Mouse (Mus musculus) liver (tissue): ENCODE measurements at regions not wholly inside any gene's neighbourhood (a gene's known extent, or its start where the extent isn't known, plus 50 kb on each side); places are given as distances from the start of the nearest gene placed in this dataset.

ENCODE experiments used
- DNase-seq: peaks from one replicate; pipeline ENCODE4 v3.0.0-alpha.2; 2020; ENCODE audit warnings: mixed read lengths

GRCm38 (mm10) chr1:91611281-91611680, 70.9 kb downstream of the Asb1 start:
- no peak for DNase-seq

GRCm38 (mm10) chr1:91611694-91612093, 71.3 kb downstream of the Asb1 start:
- DNase-seq = peak; percentile 34

DNA sequence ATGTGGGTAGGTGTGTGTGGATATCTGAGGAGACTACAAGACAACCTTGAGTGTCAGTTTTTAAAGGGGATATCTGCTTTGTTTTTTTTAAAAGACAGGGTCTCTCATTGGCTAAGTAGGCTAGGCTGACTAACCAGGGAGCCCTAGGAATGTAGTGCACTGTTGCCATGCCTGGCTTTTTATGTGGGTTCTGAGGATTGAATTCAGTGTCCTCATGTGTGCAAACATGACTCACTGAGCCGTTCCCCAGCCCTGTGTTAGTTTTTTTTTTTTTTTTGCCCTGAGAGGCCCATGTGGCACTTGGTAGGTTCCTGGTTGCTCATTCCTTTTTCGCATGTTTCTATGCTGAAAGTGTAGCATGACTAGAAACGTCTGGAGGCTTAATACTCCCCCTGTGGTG, 72.6 kb downstream of the Asb1 start:
- no peak for DNase-seq

- no peak for DNase-seq
Measured at GRCm38 (mm10) chr1:91615396-91615795, 75.1 kb downstream of the Asb1 start.

GRCm38 (mm10) chr1:91618527-91619135, 78.3 kb downstream of the Asb1 start:
- DNase-seq = no peak

- DNase-seq = no peak
Measured at GRCm38 (mm10) chr1:91621141-91621540, 80.8 kb downstream of the Asb1 start.

GRCm38 (mm10) chr1:91622874-91623273, 82.5 kb downstream of the Asb1 start:
- no peak for DNase-seq

- DNase-seq = no peak
Measured at GRCm38 (mm10) chr1:91624028-91624427, 83.7 kb downstream of the Asb1 start.

DNA sequence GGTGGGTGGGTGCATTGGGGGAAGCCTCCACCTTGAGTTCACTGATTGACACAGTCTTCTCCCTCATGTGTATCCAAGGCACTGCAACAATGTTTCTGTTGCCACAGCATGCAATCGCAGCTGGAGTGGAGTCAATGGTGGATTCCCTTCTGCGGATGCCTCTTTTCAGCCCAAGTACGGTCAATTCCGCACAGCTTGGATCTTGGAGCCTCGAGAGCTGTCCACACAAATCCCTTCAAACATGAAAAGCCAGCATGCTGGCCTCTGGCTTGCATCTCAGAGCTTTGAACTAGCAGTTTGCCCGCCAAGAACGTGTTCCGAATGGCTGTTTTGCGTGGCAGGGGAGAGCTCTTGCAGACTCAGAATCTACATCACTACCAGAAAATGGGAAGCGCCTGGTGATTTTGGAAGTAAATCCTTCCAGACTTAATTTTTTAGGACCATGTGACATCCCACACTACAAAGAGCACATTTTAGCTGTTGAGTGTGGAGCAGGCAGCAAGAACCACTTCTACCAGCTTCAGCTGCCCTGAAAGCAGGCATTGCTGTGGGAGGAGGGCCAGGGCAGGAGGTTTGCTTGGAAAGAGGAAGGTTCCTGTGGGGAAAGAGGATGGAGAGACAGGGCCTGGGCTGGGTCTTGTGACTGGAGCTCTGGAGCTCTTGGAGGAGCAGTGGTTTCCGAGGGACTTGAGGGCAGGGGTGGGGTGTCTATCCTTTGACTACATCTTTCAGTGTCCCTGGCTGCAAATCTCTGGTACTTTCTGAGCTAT, 84.4 kb downstream of the Asb1 start:
- no peak for DNase-seq

- no peak for DNase-seq
Measured at GRCm38 (mm10) chr1:91626090-91626489, 85.7 kb downstream of the Asb1 start.

DNA sequence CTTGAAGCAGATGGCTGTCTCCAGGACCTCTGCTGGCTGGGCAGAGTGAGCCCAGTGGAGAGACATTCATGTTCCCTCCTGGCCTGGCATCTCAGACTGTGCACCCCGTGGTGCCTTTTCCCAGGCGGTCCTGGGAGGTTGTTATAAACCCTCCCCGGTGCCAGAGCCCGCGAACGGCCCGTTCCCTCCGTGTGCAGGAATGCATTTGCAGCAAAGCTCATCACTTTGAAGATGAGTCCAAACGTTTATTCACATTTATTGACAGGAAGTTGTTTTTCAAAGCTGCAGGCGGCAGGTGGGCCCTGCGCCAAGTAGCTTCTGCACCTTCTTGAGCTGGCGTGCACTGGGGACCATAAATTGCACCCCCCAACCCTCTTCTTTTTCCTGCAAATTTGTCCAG, 89.9 kb downstream of the Asb1 start:
- no peak for DNase-seq

DNA sequence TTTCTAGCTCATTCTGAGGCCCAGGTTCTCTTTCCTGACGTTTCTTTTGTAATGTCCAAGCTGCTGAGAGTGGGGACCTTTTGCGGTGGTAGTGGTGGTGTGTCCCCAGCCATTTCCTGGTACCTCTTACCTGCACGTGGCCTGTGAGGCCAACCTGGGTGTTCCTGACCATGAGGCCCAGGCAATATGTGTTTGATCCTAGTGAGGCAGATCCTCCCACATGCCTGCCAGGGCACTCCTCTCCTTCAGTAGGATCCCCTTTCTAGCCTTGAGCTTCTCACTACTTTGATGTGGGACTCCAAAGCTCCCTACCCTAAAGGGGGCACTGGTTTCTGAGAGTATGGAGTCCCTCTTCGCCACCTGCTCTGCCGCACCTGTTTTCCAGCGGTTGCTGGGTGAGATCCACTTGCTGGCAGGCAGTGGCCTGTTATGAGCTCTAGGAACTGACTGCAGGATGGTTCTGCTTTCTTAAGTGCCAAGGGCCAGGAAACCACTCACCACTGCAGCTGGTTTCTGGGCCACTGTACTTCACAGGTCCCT, 90.6 kb downstream of the Asb1 start:
- DNase-seq = no peak

DNA sequence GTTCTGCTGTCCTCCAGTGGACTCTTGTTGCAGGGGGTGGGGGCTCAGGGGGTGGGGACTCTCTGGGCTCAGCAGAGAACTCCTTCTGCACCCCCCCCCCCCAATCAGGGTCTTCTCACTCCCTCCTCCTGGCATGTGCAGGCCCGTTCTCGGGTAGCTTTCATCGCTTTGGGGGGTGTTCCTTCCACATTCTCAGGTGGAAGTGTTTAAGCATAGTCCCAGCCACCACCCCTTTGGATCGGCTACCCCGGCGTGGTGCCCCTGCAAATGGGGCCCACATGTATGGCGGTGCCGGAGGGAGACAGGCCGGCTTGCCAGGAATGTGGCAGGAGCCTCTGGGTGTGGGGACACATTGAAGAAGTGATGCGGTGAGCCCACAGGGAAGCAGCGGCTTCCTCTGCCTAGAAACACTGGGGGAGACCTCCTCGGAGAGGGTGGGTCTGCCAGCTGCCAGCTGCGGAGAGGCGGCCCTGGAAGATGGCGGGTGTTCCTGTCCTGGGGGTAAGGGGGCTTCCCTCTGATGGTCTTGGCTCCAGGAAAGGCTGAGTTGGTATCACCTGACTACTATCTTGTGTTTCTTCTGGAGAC, 92.7 kb downstream of the Asb1 start:
- no peak for DNase-seq

DNA sequence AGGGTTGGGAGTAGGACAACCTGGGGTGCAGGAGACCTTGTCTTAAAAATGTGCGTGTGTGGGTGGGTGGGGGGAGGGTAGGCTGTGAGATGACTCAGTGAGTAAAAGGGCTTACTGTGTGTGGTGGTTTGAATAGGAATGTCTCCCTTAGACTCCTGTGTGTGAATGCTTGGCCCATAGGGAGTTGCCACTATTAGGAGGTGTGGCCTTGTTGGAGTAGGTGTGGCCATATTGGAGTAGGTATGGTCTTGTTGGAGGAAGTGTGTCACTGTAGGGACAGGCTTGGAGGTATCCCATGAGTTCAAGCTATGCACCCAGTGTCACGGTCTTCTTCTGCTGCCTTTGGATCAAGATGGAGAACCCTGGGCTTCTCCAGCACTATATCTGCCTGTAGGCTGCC, 96.2 kb downstream of the Asb1 start:
- no peak for DNase-seq

- DNase-seq = no peak
Measured at GRCm38 (mm10) chr1:91640551-91640950, 100.2 kb downstream of the Asb1 start.

DNA sequence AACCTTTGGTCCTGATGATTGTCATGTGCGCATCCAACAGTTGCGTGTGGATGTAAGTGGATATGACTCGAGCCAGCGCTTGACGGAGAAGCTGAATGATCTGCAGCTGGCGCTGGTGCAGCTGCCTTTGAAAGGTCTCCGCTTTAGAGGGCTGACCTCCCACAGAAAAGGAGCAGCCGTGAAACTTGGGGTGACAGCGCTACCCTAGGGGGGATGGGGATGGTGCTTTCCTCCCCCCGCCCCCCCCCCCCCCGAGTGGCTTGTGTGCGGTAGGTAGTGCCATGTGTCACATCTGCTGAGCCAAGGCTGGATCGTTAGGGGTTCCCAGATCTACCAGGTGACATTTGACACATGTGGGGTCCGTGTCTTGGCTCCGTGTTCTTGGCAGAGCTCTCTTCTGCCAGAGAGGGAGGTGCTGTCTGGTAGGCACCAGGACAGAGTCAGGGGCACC, 118.7 kb downstream of the Asb1 start:
- DNase-seq = no peak

DNA sequence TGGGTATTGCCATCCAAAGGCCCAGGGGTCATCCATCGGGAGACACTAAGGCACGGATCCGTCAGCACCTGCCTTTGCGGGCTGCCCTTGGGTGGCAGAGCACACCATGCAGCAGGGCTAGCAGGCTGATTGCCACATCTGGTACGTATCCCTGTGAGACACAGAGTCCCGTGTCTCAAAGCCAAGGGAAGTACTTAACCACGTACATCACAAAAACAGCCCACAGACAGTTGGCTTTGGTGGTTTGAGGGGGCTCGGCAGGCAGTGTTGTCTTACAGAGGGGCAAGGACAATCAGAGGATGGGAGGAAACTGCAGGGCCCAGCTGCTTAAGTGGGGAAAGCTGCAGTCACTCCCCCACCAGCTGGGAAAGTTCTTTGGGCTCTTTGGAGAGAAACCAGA, 119.1 kb downstream of the Asb1 start:
- no peak for DNase-seq

DNA sequence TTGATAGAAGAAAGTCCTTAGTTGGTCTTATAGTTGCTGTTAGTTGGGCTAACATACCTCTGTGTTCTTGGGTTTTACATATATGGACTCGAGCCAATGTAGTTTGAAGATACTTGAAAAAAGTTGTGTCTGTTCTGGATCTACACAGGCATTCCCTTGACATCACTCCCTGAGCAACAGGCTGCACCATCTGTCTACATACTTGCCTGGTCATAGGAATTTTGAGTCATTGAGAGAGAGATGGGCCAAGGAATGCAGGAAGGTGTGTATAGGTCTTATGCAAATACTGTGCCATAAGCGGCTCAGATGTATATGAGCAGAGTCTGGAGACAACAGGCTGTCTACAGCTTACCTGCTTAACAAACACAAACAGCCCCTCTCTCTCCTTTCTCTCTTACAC, 122.9 kb downstream of the Asb1 start:
- DNase-seq = no peak

DNA sequence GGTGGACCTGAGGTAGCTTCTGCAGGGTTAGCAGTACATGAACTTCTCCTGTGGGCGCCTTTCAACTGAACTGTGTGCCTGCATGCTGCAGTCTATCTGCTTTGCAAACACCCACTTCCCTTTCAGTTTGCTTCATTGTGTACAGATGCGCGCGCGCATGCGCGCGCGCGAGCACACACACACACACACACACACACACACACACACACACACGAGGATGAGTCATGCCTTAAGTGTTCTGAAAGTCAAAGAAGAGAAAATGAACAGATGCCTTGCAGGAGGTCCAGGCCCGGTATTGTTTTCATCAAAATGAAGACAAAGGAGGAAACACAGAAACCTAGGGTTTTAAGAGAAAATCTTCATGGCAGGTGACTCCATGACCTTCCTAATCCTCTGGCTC, 124.3 kb downstream of the Asb1 start:
- no peak for DNase-seq

- DNase-seq = no peak
Measured at GRCm38 (mm10) chr1:91668530-91668929, 128.2 kb downstream of the Asb1 start.

- DNase-seq = no peak
Measured at GRCm38 (mm10) chr1:91670980-91671379, 130.3 kb upstream of the Twist2 start.

GRCm38 (mm10) chr1:91674082-91674655, 127.1 kb upstream of the Twist2 start:
- DNase-seq = no peak

- no peak for DNase-seq
Measured at GRCm38 (mm10) chr1:91677062-91677461, 124.2 kb upstream of the Twist2 start.

- no peak for DNase-seq
Measured at GRCm38 (mm10) chr1:91678789-91679188, 122.5 kb upstream of the Twist2 start.
